Comparison of ENCODE assay signal across 8 mouse cellular contexts in the genomic region with DNA sequence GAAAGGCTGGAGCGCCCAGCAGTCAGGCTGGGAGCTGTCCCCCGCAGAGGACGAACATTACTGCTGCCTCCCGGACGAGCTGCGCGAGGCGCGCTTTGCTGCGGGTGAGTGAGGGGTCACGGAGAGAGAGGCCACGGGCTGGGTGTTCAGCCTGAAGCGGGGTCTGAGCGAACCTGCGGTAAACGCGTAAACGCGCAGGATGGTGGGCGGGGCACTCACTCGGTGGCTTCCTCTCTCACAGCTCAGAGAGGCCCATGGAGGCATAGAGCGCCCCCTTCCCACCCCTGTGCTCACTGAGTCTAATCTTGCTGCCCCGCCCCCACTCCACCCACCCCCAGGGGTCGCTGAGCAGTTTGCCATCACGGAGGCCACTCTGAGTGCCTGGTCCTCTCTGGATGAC. TPM values are rescaled to one million over a fixed set of nuclear protein-coding genes. Genes with fewer than 3 reads are reported as not detected.
DNase-seq lines count a peak whose midpoint lies in the region; ATAC-seq lines count a peak whose summit lies in the region.

No protein-coding gene starts in this region.

- peak overlapping the region; percentile 62 for H3K4me3 ChIP-seq in heart, embryonic 10.5 days
- H3K4me3 ChIP-seq in hindbrain, embryonic 12.5 days, result peak overlapping the region; percentile 34

- peaks cover 58% of the 10 kb centered on the region for H3K27me3 ChIP-seq in heart, embryonic 10.5 days (ENCODE audit: insufficient read depth, poor library complexity, severe bottlenecking)
- peaks cover 51% of the 10 kb centered on the region for H3K27me3 ChIP-seq in hindbrain, embryonic 12.5 days

- intact Hi-C loops in heart, postnatal 14 days (cut with DNase I), result no loop called here

- H3K27ac ChIP-seq in heart, embryonic 10.5 days, result peak overlapping the region; percentile 52; the same call in 1 of the 2 replicates
- no peak overlapping the region for H3K27ac ChIP-seq in hindbrain, embryonic 12.5 days

- H3K4me1 ChIP-seq in heart, embryonic 10.5 days, result peaks cover 33% of the 10 kb centered on the region
- H3K4me1 ChIP-seq in hindbrain, embryonic 12.5 days, result peaks cover 13% of the 10 kb centered on the region

- peak overlapping the region; percentile 63 for H3K4me2 ChIP-seq in hindbrain, embryonic 12.5 days (replicated peaks)

- DNase-seq in heart, embryonic 10.5 days (ENCODE audit: low spot score), result no peak
- no peak for DNase-seq in heart, postnatal 14 days
- DNase-seq in Muller cell, postnatal 12 days (ENCODE audit: inconsistent ontology term), result peak; percentile 40
- DNase-seq in thymus, postnatal 4 days, result peak; percentile 74
- DNase-seq in cerebellum, adult 9-11 months, result no peak
- DNase-seq in adrenal gland, postnatal 10 days, result no peak

- H3K36me3 ChIP-seq in heart, embryonic 10.5 days, result no peaks in the 10 kb centered on the region
- H3K36me3 ChIP-seq in hindbrain, embryonic 12.5 days, result no peaks in the 10 kb centered on the region

- peak overlapping the region; percentile 56 for H3K9ac ChIP-seq in hindbrain, embryonic 12.5 days

- peak; percentile 50; the same call in 1 of the 2 replicates for ATAC-seq in hindbrain, embryonic 12.5 days (ENCODE audit: low FRiP score)
- peak; percentile 30; the same call in 1 of the 2 replicates for ATAC-seq in megakaryocyte progenitor cell, adult 5-6 weeks (replicated peaks; ENCODE audit: poor library complexity)

- H3K9me3 ChIP-seq in heart, embryonic 10.5 days, result no peaks in the 10 kb centered on the region
- H3K9me3 ChIP-seq in hindbrain, embryonic 12.5 days (replicated peaks), result no peaks in the 10 kb centered on the region

- WGBS in heart, embryonic 10.5 days, result 1% methylated on average over 25 of the region's 25 CpGs
- WGBS in hindbrain, embryonic 12.5 days, result under 1% methylated on average over 25 of the region's 25 CpGs

RNA-seq across cellular contexts. Expression of a gene that starts 14.4 kb away (rescaled TPM):
- 0.62 and 1.2 TPM in 2 replicates for polyA plus RNA-seq in heart, embryonic 10.5 days (2016; fragmentation: Nextera tagmentation; extraction: Ambion mirVana)
- under 1 TPM; 0.15 to 0.65 TPM for total RNA-seq in heart, postnatal 14 days (2021)
- 2.3 and 2.5 TPM in 2 replicates for polyA plus RNA-seq in hindbrain, embryonic 12.5 days (2016; fragmentation: Nextera tagmentation; extraction: Ambion mirVana)
- total RNA-seq in megakaryocyte progenitor cell, adult 5-6 weeks (2015), result not detected in 2 replicates
- total RNA-seq in megakaryocyte progenitor cell, adult 5-6 weeks (2017), result not detected in 2 replicates
- 10 to 100 TPM; 15.4 to 25.8 TPM for total RNA-seq in adrenal gland, postnatal 10 days (2021)

RNA-seq across cellular contexts. Expression of a gene that starts 16.1 kb away (rescaled TPM):
- polyA plus RNA-seq in heart, embryonic 10.5 days (2016; fragmentation: Nextera tagmentation; extraction: Ambion mirVana), result 0.11 and 0.44 TPM in 2 replicates
- total RNA-seq in heart, postnatal 14 days (2021), result not detected
- polyA plus RNA-seq in hindbrain, embryonic 12.5 days (2016; fragmentation: Nextera tagmentation; extraction: Ambion mirVana), result 0.66 and 1.3 TPM in 2 replicates
- total RNA-seq in megakaryocyte progenitor cell, adult 5-6 weeks (2015), result not detected in 2 replicates
- not detected in 2 replicates for total RNA-seq in megakaryocyte progenitor cell, adult 5-6 weeks (2017)
- not detected for total RNA-seq in adrenal gland, postnatal 10 days (2021)

RNA-seq across cellular contexts. Expression of a gene that starts 33.4 kb away (rescaled TPM):
- 0.93 and 1.3 TPM in 2 replicates for polyA plus RNA-seq in heart, embryonic 10.5 days (2016; fragmentation: Nextera tagmentation; extraction: Ambion mirVana)
- total RNA-seq in heart, postnatal 14 days (2021), result 1 to 10 TPM in 1 of 2 experiments, under 1 TPM in 1; 0.83 to 1.5 TPM
- polyA plus RNA-seq in hindbrain, embryonic 12.5 days (2016; fragmentation: Nextera tagmentation; extraction: Ambion mirVana), result not detected in 2 replicates
- not detected in 2 replicates for total RNA-seq in megakaryocyte progenitor cell, adult 5-6 weeks (2015)
- not detected in 2 replicates for total RNA-seq in megakaryocyte progenitor cell, adult 5-6 weeks (2017)
- total RNA-seq in adrenal gland, postnatal 10 days (2021), result not detected

RNA-seq across cellular contexts. Expression of a gene that starts 38.2 kb away (rescaled TPM):
- polyA plus RNA-seq in heart, embryonic 10.5 days (2016; fragmentation: Nextera tagmentation; extraction: Ambion mirVana), result 61.5 and 132 TPM in 2 replicates
- total RNA-seq in heart, postnatal 14 days (2021), result 100 to 1,000 TPM; 760 to 902 TPM
- polyA plus RNA-seq in hindbrain, embryonic 12.5 days (2016; fragmentation: Nextera tagmentation; extraction: Ambion mirVana), result 0.10 TPM in 1 of 2 replicates, not detected in the other
- total RNA-seq in megakaryocyte progenitor cell, adult 5-6 weeks (2015), result not detected in 2 replicates
- not detected in 2 replicates for total RNA-seq in megakaryocyte progenitor cell, adult 5-6 weeks (2017)
- 10 to 100 TPM in 1 of 2 experiments, 1 to 10 TPM in 1; 9.0 to 31.7 TPM for total RNA-seq in adrenal gland, postnatal 10 days (2021)

RNA-seq across cellular contexts. Expression of a gene that starts 53.5 kb away (rescaled TPM):
- not detected in 2 replicates for polyA plus RNA-seq in heart, embryonic 10.5 days (2016; fragmentation: Nextera tagmentation; extraction: Ambion mirVana)
- total RNA-seq in heart, postnatal 14 days (2021), result under 1 TPM; 0.34 to 0.43 TPM
- not detected in 2 replicates for polyA plus RNA-seq in hindbrain, embryonic 12.5 days (2016; fragmentation: Nextera tagmentation; extraction: Ambion mirVana)
- total RNA-seq in megakaryocyte progenitor cell, adult 5-6 weeks (2015), result not detected in 2 replicates
- total RNA-seq in megakaryocyte progenitor cell, adult 5-6 weeks (2017), result not detected in 2 replicates
- total RNA-seq in adrenal gland, postnatal 10 days (2021), result not detected

Comparison
In these comparisons a context has a peak if more than half of its experiments do, and no peak if none do; other contexts are left out.
1. DNase-seq: peak in Muller cell, postnatal 12 days (single experiment) and thymus, postnatal 4 days (single experiment); none in heart, embryonic 10.5 days (single experiment), heart, postnatal 14 days (0 of 2), cerebellum, adult 9-11 months (single experiment) and adrenal gland, postnatal 10 days (single experiment).
2. RNA of a gene that starts 14.4 kb away (total RNA-seq): 15.4 to 25.8 TPM in adrenal gland, postnatal 10 days; 0.15 to 0.65 TPM in heart, postnatal 14 days and not detected in megakaryocyte progenitor cell, adult 5-6 weeks; every median in the first group is over 4 times any median in the second.